Mouse (Mus musculus): Measurements from ENCODE around the gene Map3k3. TPM values are rescaled to one million over a fixed set of nuclear protein-coding genes. Genes with fewer than 3 reads are reported as not detected.

The Map3k3 gene
- total and polyA plus RNA-seq, 2 experiments from 2014 or later, result 8.9 to 38.0 TPM

DNA sequence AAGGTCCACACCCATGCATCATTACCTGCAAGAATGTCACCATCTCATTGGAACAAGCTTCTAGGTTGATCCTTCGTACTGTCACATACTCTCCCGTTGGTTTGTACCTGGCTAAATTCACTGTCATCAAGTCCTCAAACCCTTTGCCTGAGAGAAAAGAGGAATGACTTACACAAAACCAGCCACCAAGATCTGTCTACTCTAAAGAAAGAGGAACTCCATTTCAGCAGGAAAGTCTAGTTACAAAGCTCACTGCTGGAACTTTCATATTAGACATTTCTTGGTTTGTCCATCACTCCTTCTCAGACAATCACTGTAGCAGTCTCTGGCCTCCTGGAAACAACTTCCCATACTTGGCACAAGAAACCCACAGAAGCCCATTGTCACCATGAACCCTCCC is 88.8 kb downstream of the Map3k3 start:
- Histone ChIP-seq H3K4me2 (ENCODE audit: low read depth, low read length) (no peak overlapping the region), H3K27me3 (ENCODE audit: insufficient read depth, low read length) (no peaks in the 10 kb centered on the region), H3K9ac (replicated peaks; ENCODE audit: low read length) (no peak overlapping the region), H3K4me3 (ENCODE audit: low read length) (no peak overlapping the region), H3K4me1 (ENCODE audit: insufficient read depth, low read length) (no peaks in the 10 kb centered on the region), H3K36me3 (ENCODE audit: insufficient read depth, low read length) (peaks cover 11% of the 10 kb centered on the region; the same call in 1 of the 2 replicates), H3K9me3 (ENCODE audit: low read length) (no peaks in the 10 kb centered on the region), H3K27ac (no peak overlapping the region)
- WGBS, result 98% methylated on average over 2 of the region's 2 CpGs
- TF ChIP-seq CTCF (IDR thresholded peaks at IDR 0.05; ENCODE audit: low read depth), result no peak
- no peak for ATAC-seq
- no peak for DNase-seq (ENCODE audit: low spot score)

GRCm38 (mm10) chr11:106174372-106174771 is 90.0 kb downstream of the Map3k3 start:
- Histone ChIP-seq H3K9ac (replicated peaks; ENCODE audit: low read length) (no peak overlapping the region), H3K9me3 (ENCODE audit: low read length) (no peaks in the 10 kb centered on the region), H3K4me3 (ENCODE audit: low read length) (no peak overlapping the region), H3K27ac (no peak overlapping the region), H3K4me1 (ENCODE audit: insufficient read depth, low read length) (no peaks in the 10 kb centered on the region), H3K36me3 (ENCODE audit: insufficient read depth, low read length) (peaks cover 7% of the 10 kb centered on the region; the same call in 1 of the 2 replicates), H3K27me3 (ENCODE audit: insufficient read depth, low read length) (no peaks in the 10 kb centered on the region), H3K4me2 (ENCODE audit: low read depth, low read length) (no peak overlapping the region)
- 74% methylated on average over 5 of the region's 5 CpGs for WGBS
- ATAC-seq (no peak), DNase-seq (ENCODE audit: low spot score) (no peak)
- no peak for TF ChIP-seq CTCF (IDR thresholded peaks at IDR 0.05; ENCODE audit: low read depth)

DNA sequence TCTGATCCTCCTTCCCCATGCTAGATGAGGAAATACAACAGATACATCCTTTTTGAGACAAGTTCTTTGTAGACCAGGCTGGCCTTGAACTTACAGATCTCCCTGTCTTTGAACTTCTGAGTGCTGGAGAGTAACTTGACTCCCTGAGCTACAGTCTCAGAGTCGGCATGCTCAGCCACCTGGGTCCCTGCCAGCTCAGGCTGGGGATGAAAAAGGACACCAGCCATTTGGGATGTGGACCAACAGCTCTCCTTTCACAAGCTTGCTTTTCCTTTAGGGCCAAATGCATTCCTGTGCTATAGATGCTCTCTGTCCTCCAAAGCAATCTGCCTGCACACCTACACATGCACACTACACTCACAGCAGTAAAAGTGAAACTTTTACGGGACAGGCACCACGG is 90.7 kb downstream of the Map3k3 start:
- Histone ChIP-seq H3K4me1 (ENCODE audit: insufficient read depth, low read length) (no peaks in the 10 kb centered on the region), H3K9me3 (ENCODE audit: low read length) (no peaks in the 10 kb centered on the region), H3K27me3 (ENCODE audit: insufficient read depth, low read length) (no peaks in the 10 kb centered on the region), H3K4me3 (ENCODE audit: low read length) (no peak overlapping the region), H3K4me2 (ENCODE audit: low read depth, low read length) (no peak overlapping the region), H3K36me3 (ENCODE audit: insufficient read depth, low read length) (peaks cover 4% of the 10 kb centered on the region; the same call in 1 of the 2 replicates), H3K9ac (replicated peaks; ENCODE audit: low read length) (no peak overlapping the region), H3K27ac (no peak overlapping the region)
- no peak for TF ChIP-seq CTCF (IDR thresholded peaks at IDR 0.05; ENCODE audit: low read depth)
- DNase-seq (ENCODE audit: low spot score) (no peak), ATAC-seq (no peak)
- 69% methylated on average over 3 of the region's 3 CpGs for WGBS

GRCm38 (mm10) chr11:106176372-106176771 is 92.0 kb downstream of the Map3k3 start:
- 93% methylated on average over 5 of the region's 5 CpGs for WGBS
- TF ChIP-seq CTCF (IDR thresholded peaks at IDR 0.05; ENCODE audit: low read depth), result no peak

DNA sequence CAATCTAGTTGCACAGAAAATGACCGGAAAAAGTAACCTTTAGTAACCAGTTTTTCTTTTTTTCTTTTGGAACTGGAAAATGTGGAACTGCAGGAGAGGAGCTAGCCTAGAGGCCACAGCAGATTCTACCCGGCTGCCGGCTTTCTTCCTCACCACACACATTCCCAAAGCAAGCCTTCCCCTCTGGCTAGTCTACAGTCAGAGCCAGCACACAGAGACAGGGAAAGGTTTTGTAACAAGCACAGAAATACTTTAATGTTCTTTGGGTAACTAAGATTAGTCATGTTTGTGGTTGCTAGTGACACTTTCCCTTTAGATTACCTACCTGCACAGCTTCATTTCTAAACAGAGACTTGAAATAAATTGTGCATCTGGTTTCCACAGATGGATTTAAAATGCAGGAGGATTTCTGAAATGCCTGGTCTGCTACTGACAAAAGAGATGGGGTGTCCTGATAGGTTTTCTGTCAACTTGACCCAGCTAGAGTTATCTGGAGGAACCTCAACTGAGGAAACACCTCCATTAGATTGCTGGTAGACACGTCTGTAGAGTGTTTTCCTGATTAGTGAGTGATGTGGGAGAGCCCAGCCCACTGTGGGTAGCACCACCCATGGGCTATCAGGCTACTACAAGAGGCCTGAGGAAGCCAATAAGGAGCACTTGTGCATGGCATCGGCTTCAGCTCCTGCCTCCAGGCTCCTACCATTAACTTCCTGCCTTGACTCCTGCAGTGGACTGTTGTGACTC is 93.8 kb downstream of the Map3k3 start:
- ATAC-seq, result no peak
- no peaks in the 10 kb centered on the region for H3K4me1 ChIP-seq (ENCODE audit: insufficient read depth, low read length)
- 78% methylated on average over 5 of the region's 5 CpGs for WGBS

More at GRCm38 (mm10) chr11:106176372-106176771, 92.0 kb downstream of the Map3k3 start:
- H3K27ac ChIP-seq, result no peak overlapping the region
- H3K27me3 ChIP-seq (ENCODE audit: insufficient read depth, low read length), result no peaks in the 10 kb centered on the region
- H3K4me1 ChIP-seq (ENCODE audit: insufficient read depth, low read length), result no peaks in the 10 kb centered on the region
- no peak overlapping the region for H3K9ac ChIP-seq (replicated peaks; ENCODE audit: low read length)
- no peak overlapping the region for H3K4me3 ChIP-seq (ENCODE audit: low read length)
- H3K4me2 ChIP-seq (ENCODE audit: low read depth, low read length), result no peak overlapping the region
- no peak for DNase-seq (ENCODE audit: low spot score)
- H3K36me3 ChIP-seq (ENCODE audit: insufficient read depth, low read length), result no peaks in the 10 kb centered on the region
- ATAC-seq, result no peak
- no peaks in the 10 kb centered on the region for H3K9me3 ChIP-seq (ENCODE audit: low read length)

GRCm38 (mm10) chr11:106179711-106180448 is 95.5 kb downstream of the Map3k3 start:
- no peak for TF ChIP-seq CTCF (IDR thresholded peaks at IDR 0.05; ENCODE audit: low read depth)
- Histone ChIP-seq H3K27ac (no peak overlapping the region), H3K9me3 (ENCODE audit: low read length) (no peaks in the 10 kb centered on the region), H3K4me2 (ENCODE audit: low read depth, low read length) (no peak overlapping the region), H3K27me3 (ENCODE audit: insufficient read depth, low read length) (no peaks in the 10 kb centered on the region), H3K36me3 (ENCODE audit: insufficient read depth, low read length) (0 out of 2 replicates have a peak, but pooled peaks cover 4% of the 10 kb centered on the region), H3K4me1 (ENCODE audit: insufficient read depth, low read length) (no peaks in the 10 kb centered on the region), H3K9ac (replicated peaks; ENCODE audit: low read length) (no peak overlapping the region), H3K4me3 (ENCODE audit: low read length) (no peak overlapping the region)
- WGBS, result 77% methylated on average over 7 of the region's 7 CpGs
- DNase-seq (ENCODE audit: low spot score) (no peak), ATAC-seq (no peak)

More for the DNA sequence above, 93.8 kb downstream of the Map3k3 start:
- Histone ChIP-seq H3K27ac (no peak overlapping the region), H3K36me3 (ENCODE audit: insufficient read depth, low read length) (0 out of 2 replicates have a peak, but pooled peaks cover 4% of the 10 kb centered on the region), H3K9me3 (ENCODE audit: low read length) (no peaks in the 10 kb centered on the region), H3K4me3 (ENCODE audit: low read length) (no peak overlapping the region), H3K27me3 (ENCODE audit: insufficient read depth, low read length) (no peaks in the 10 kb centered on the region), H3K9ac (replicated peaks; ENCODE audit: low read length) (no peak overlapping the region), H3K4me2 (ENCODE audit: low read depth, low read length) (no peak overlapping the region)
- DNase-seq (ENCODE audit: low spot score), result no peak
- TF ChIP-seq CTCF (IDR thresholded peaks at IDR 0.05; ENCODE audit: low read depth), result no peak
